Mouse (Mus musculus): ENCODE results near the gene 1810049J17Rik.

DNA sequence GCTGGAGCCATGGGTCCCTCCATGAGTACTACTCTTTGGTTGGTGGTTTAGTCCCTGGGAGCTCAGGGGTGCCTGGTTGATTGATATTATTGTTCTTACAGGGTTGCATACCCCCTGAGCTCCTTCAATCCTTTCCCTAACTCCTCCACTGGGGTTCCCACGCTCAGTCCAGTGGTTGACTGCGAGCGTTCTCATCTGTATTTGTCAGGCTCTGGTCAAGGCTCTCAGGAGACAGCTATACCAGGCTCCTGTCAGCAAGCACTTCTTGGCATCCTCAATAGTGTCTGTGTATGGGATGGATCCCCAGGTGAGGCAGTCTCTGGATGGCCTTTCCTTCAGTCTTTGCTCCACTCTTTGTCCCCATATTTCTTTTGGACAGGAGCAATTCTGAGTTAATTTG is 25.2 kb upstream of the 1810049J17Rik start:
- no peak for TF ChIP-seq POLR2A (IDR thresholded peaks at IDR 0.05; ENCODE audit: borderline replicate concordance, control insufficient read depth, low read depth, low read length)
- no peak for TF ChIP-seq CTCF (IDR thresholded peaks at IDR 0.05; ENCODE audit: control insufficient read depth, insufficient read depth, low read length)

All from bone marrow, adult 2 months (tissue).